Mouse (Mus musculus) myocyte (in vitro differentiated cells): ENCODE measurements around the gene Olfr45.

Experiments
- CEBPB ChIP-seq: IDR thresholded peaks from 2 replicates; pipeline ENCODE4 v1.6.1; 2011; ENCODE audit warnings: mild to moderate bottlenecking, moderate library complexity; ENCODE audit not compliant: poor library complexity, insufficient read depth, severe bottlenecking
- E2F4 ChIP-seq: IDR thresholded peaks from one replicate; pipeline ENCODE4 v1.6.1; 2011; ENCODE audit warnings: mild to moderate bottlenecking, control low read depth, moderate library complexity; ENCODE audit not compliant: insufficient read depth
- MYOG ChIP-seq, 3 experiments: IDR thresholded peaks; one replicate each; pipeline ENCODE4 v1.6.1; 2011; ENCODE audit warnings: control low read depth in 2 of 3, low read depth in 2 of 3, mild to moderate bottlenecking in 2 of 3; ENCODE audit not compliant: insufficient read length in 2 of 3, control insufficient read depth in 1 of 3, insufficient read depth in 1 of 3
- POLR2A ChIP-seq: IDR thresholded peaks from one replicate; pipeline ENCODE4 v1.6.1; 2011; ENCODE audit warnings: low read depth, mild to moderate bottlenecking, control low read depth, moderate library complexity; ENCODE audit not compliant: insufficient read length
- POLR2AphosphoS2 ChIP-seq: IDR thresholded peaks from one replicate; pipeline ENCODE4 v1.6.1; 2011; ENCODE audit warnings: low read depth, control low read depth; ENCODE audit not compliant: insufficient read length
- REST ChIP-seq: IDR thresholded peaks from one replicate; pipeline ENCODE4 v1.6.1; 2011; ENCODE audit warnings: mild to moderate bottlenecking, control low read depth, moderate library complexity; ENCODE audit not compliant: insufficient read depth, insufficient read length
- TCF12 ChIP-seq: IDR thresholded peaks from one replicate; pipeline ENCODE4 v1.6.1; 2011; ENCODE audit warnings: mild to moderate bottlenecking, control low read depth; ENCODE audit not compliant: poor library complexity, insufficient read depth, severe bottlenecking
- TCF3 ChIP-seq: IDR thresholded peaks from one replicate; pipeline ENCODE4 v1.6.1; 2011; ENCODE audit warnings: low read depth, control low read depth; ENCODE audit not compliant: insufficient read length
- USF1 ChIP-seq: IDR thresholded peaks from one replicate; pipeline ENCODE4 v1.6.1; 2011; ENCODE audit warnings: low read depth, mild to moderate bottlenecking, control low read depth, moderate library complexity

GRCm38 (mm10) chr7:140675863-140676262, 5.9 kb upstream of the Olfr45 start:
- TF ChIP-seq POLR2A (no peak), E2F4 (no peak), USF1 (no peak), MYOG (IDR thresholded peaks at IDR 0.05; ENCODE audit: control insufficient read depth in 1 of 3, insufficient read depth in 1 of 3, insufficient read length in 2 of 3, low read depth in 2 of 3) (no peak), TCF12 (no peak), POLR2AphosphoS2 (no peak), TCF3 (no peak), CEBPB (no peak), REST (no peak)
